Mouse (Mus musculus): ENCODE measurements around the gene Cacna2d1.

DNA sequence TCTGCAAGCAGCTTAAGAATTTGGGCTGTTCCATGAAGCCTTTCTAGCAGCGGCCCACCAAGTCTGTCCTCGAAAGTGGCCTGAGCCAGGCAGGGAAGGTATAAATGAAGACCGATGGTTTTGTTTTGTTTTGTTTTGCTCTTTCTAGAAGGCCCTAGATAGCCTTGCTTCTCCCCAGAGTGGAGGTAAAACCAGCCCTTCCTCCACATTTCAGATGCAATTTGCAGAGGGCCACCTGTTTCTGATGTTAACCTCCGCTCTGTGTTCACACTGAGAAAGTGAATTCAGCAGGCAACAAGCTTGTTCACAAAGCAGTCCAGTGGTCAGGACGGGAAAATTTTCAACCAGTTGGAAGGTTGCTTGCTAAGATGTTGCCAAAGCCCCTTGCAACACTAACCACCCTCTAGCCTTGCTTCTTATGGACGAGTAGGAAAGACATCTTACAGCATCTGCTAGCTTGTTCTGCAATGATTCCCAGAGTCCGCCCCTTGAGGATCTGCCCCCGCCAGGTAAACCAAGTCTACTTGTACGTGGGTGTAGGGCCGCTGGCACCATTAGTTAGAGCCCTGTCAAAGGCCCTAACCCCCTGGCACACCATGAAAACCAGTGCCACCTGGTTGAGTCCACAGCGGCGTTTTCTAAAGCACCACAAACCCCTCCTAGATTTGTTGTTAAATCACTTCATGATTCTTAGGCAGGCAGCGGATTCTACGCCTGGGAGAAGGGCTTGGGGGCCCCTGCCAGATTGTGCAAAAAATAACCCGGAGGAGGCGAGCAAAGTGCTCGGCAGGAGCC is 713 bp upstream of the Cacna2d1 start:
- TF ChIP-seq GATA1 (IDR thresholded peaks at IDR 0.05; ENCODE audit: borderline replicate concordance, low read length) (no peak), FLI1 (IDR thresholded peaks at IDR 0.05; ENCODE audit: low read length) (no peak)

All from megakaryocyte, embryonic 14.5 days (primary cell).